Mouse (Mus musculus) WW6 (cell line): ENCODE measurements around the gene Olah.
A peak's percentile ranks its signal among the peaks of the same experiment; 100 is the strongest.

Source experiments
- DNase-seq: peaks from one replicate; pipeline ENCODE4 v3.0.0-alpha.2; 2013; ENCODE audit warnings: low read depth, low spot score

Gene Olah

DNA sequence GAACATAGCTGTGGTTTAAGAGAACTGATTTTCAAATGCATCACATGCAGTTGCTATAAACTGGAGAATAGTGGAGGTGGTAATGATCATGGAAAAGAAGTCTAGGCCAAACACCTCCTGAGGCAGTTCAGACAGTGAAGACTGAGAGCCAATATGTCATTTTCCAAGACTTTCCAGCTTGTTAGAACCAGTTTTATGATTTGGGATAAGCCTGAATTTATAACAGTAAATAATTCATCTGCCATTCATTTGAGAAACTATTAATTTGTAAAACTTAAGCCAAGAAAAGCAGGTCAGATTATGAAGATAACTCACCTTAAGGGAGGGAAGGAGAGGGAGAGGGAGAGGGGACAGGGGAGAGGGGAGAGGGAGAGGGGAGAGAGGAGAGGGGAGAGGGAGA, 43.9 kb downstream of the Olah start:
- DNase-seq = no peak

DNA sequence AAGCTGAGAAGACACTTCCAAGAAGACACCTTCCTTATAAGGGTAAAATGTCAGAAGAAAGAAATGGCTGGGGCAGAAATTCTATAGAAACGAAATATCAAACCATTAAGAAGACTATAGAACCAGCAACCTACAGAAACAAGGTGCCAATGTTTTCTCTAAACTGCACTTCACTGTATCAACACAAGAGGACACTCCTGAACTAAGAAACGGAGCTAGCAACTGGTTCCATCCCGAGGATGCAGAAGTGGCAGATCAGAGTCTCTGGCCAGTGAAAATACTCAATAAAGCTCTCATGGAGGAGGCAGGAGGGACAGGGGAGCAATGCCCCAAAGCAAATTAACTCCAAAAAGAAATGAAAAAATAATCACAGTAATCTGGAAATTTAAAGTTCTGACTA, 48.1 kb downstream of the Olah start:
- DNase-seq = no peak

DNA sequence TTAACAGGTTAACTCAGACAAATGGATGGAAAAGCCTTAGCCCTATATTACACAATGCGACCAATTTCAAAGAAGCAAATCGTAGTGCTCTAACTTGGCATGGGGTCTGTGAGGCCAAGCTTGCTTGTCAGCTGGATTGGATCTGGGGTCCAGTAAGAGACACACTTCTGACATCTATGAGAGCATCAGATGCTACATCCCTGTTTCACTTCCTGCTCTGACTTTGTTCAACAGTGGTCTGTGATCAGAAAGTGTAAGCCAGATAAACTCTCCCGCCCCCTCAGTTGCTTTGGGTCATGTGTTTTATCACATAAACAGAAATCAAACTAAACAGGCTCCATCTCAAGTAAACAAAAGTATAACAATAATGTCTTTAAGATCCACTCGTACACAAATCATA, 48.6 kb downstream of the Olah start:
- DNase-seq = no peak

DNA sequence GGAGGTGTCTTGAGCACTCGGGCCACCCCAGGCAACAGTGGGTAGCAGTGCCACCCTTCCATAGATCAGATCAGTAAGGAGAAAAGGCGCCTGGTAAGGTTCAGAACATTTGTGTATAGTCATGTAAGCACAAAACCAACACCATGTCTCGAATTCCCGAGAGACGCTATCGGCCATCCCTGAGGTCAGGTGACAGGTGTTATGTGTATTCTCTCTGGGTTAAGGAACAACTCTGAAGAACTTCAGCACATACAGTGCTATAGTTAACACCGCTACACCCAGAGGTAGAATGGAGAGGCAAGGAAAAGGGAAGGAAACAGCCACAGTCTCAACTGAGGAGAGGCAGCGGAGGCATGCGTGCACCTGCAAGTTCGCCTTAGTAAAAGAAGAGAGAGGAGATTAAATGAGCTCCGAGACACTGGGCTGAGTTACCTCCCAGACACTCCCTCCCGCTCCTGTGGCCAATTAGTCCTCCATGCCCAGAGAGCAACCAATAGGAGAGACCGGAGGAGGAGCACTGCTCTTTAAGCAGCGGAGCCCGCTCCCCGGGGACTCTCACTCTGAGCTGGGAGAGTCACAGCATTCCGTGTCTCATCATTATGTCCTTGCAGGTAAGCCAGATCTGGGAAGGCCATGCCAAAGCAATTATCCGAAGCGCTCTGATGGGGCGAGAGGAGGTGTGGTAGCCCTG, 61.3 kb downstream of the Olah start, which contains the start of gene Acbd7:
Gene Acbd7, plus strand, starts transcription at position 558 of the 691 bp plus-strand sequence.
- DNase-seq = peak; percentile 59

DNA sequence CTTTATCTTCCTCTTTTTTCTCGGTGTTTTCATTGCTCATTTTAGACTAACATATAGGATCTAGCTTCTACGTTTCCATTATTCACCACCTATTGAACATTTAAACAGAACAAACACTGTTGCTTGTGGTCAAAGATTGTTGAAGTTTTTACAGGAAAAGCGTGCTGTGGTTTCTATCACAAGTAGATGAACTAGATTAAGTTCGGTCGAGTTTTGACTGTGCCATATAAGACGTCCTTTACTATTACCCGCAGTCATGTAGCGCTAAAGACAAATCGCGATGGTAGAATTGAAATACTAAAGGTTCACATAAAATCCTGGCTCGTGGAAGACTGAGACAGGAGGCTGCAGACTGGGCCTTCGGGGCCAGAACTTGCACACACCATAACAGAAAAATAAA, 63.2 kb downstream of the Olah start:
- no peak for DNase-seq

DNA sequence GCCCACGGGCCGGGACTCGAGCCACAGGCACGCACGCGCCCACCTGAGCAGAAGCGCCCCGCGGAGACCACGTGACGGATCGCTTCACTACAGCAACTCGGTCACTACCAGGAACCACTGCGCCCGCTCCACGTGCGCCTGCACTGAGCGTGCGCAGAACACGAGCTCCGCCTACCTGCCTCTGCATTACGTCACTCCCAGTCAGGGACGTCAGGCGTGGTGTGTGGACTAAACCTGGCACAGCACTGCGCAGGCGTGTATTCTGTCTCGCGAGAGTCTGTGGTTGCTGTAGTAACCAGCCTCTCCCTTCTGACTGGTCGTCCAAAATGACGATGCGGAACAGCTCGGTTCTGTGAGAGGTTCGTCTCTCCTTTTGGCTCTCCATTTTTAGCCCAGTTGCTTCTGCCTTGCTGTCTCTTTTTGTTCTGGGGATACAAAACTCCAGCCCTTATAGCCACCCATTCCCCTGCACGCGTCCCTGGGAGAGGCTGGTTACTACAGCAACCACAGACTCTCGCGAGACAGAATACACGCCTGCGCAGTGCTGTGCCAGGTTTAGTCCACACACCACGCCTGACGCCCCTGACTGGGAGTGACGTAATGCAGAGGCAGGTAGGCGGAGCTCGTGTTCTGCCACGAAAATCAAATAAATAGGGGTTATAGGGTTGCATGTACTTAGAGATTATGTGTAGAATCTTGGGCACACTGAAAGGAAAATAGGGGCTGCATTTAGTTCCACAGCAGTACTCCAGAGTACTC, 64.3 kb downstream of the Olah start, which contains the start of gene Rpp38:
Gene Rpp38, minus strand, starts transcription at position 160 of the 759 bp plus-strand sequence.
- peak; percentile 86 for DNase-seq

DNA sequence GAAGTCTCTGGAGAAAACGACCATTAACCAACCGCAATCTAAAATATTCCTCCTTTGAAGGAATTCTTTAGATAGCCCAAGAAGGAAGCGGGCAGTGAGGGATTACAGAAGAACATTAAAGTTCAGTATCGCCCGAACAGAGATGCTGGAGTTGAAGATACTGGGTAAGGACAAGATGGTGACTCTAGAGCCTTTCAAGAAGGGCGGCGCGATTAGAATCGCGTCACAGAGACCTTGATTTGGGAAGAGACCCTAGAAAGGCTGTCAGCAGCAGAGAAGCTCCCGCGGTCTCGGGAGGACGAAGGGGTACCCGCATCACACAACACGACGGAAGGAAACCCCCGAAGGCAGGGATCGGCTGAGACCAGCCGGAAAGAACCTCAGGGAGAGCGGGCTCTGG, 65.0 kb downstream of the Olah start:
- no peak for DNase-seq

DNA sequence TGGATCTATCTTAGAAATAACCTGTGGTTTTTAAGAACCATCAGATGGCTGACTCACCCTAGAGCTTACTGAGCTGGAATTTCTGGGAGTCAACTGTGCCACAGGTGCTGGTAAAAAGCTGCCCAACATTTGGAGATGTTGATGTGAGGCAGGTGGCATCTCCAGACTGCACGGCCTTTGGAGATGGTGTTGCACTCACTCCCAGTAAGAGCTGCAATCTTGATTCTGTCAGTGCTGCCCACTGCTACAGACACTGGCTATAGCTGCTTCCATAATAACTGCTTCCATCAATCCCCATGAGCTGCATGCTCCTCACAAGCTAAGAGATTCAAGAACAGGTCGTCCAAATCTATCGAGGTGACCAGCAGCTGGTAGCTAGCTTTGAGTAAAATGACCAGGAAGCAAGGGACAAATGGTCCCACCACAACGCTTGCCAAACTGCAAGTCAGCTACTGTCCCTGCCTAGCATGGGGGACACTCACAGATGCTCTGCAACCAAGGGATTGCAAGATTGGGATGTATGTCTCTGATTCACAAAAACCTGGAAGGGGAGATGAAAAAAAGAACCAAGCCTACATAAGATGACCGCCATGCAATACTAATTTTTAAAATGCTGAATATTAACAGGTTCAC, 65.8 kb downstream of the Olah start:
- DNase-seq = no peak

DNA sequence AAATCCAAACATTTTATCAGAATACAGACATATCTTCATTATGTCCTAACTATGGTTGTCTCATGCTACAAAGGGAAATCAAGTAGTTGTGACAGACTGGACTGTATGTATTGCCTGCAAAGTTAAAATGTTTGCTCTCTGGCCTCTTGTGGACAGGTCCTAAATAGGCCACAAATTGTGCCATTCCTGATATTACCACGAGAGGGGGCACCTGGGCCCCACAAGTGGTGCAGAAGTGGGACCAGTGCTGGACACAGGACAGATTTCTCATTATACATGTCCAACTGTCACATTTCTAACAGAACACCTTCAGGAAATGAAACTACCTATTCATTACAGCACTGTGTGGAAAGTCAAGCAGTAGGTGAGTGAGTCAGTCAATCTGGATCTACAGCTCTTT, 69.7 kb downstream of the Olah start:
- DNase-seq = no peak

DNA sequence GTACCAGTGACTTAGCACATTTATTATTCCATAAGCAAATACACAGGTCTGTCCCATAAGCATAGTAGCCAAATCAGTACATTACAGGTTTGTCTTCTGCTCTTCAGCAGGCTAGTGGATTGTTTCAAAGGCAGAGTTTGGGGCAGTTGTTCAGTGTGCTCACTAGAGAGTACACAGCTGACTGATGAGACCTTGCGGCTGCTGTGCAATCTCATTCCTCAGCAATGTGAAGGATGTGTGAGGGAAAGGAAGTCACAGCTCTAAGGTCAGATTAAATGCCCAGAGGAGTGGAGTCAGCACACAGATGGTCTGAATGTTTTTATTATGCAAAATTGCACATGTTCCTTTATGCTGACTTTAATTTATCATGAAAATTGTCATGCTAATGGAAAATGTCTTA, 70.5 kb downstream of the Olah start:
- DNase-seq = no peak

DNA sequence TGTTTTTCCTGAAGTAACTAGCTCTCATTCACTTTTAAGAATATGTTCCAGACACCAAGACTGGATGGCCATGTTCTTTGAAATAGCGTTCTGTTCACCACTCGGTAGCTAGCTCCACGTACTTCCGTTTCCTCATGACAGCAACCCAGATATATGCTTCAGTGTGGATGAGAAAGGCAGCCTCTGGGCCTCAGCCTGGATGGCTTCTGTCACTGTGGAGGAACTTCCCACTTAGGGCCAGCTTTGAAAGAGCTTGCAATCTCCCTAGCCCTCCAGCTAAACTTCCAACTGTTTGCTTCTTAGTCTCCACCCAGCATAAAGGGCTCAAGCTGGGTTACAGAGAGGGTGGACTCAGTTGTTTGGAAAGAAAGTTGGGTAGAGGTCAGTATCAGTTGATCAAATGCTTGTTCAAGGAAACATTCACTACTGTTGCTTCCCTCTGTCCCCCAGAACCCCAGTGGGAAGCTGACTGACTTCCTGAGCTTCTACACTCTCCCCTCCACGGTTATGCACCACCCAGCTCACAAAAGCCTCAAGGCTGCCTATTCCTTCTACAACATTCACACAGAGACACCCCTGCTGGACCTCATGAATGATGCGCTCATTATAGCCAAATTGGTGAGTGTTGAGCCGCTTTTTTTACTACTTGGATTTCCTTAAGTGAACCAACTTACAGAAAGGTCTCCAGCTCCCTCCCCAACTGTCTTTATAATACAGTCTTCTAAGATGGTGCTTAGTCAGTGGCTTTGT, 72.5 kb downstream of the Olah start:
- DNase-seq = no peak

DNA sequence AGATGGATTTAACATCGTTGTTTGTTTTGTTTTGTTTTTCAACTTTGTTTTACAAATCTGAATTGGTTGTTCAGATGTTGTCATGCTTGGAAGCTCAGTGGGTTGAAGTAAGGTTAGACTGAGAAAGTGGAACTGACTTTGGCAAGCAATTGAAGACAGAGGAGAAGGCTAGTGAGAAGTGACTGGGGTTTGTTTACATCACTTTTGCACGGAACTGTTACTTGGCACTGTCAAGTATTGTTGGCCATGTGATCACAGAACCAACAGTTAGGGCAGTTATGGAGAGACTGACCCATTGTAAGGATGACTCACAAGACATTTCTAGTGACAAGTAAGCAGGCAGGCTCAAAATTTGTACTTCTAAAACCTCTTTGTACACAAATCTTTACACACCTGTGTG, 73.9 kb downstream of the Olah start:
- no peak for DNase-seq

DNA sequence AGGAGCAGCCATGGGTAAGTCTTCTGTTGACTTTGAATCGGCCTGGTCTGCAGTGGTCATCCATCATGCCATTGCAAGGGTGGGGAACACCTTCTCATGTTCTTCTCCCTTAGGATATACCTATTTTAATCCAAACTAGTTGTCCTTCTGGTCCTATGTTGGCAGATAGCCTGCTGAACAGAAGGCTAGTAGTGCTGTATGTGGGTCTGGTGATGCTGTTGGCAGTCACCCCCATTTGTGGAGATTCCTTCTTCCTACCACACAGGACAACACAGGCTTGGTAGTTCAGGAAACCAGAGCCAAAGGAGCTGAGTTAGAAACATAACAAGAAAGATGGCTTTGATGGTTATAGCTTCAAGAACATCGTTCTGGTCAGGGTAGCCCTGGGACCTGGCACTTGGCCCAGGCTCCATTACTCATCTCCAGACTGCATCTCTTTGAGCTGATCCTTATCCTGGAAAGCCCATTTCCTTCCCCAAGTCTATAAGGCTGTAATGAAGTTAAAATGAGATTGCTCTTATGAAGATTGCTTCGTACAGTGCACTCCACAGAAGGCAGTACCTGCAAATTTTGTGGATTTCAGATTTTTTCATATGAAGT, 91.5 kb downstream of the Olah start:
- DNase-seq = no peak

DNA sequence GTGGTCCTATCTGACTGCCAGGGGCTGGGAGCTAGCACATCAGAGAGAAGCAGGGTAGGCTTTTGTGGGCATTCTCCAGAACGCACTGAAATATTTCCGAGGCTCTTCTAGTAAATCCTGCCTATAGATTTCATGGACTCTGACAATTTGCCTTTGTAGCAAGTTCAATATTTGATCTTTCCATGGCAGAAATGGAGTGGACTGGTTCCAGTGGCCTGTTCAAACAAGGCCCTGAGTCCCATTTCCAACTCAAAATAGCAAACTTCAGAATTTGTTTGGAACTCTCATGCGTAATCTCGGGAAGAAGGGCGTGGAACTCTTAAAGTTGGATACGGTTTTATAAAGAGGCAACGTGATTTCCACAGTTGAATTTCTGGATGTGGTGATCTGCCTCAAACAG, 101.2 kb downstream of the Olah start:
- no peak for DNase-seq

DNA sequence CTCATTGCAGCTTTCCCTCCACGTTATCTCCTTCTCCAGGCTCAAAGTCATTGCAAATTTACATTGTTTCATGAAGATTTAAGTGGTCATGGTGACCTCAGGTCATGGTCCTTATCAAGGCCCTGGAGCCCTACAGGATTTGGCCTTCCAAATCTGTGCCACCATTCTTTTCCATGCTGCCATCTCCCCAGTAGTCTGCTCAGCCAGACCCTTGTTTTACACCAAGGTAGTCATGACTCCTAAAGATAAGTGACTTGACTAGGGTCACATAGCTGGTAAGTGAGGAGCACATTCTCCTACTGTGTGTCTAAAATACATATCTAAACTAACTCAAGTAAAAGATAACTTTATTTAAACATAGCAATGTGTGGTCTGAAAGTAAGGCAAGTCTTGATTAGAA, 104.8 kb downstream of the Olah start:
- DNase-seq = no peak
